Mouse (Mus musculus) heart, adult 11 months (tissue): ENCODE measurements at regions not wholly inside any gene's neighbourhood (a gene's known extent, or its start where the extent isn't known, plus 50 kb on each side); places are given as distances from the start of the nearest gene placed in this dataset.

ENCODE experiments used
- DNase-seq: peaks from one replicate; pipeline ENCODE4 v3.0.0; 2022

GRCm38 (mm10) chr5:148647644-148648043 lies 95.1 kb upstream of the Ubl3 start:
- DNase-seq: no peak

- peak; percentile 96 for DNase-seq
These were observed 93.2 kb upstream of the Ubl3 start for GRCm38 (mm10) chr5:148645772-148646171.

- peak; percentile 91 for DNase-seq
These were observed 92.6 kb upstream of the Ubl3 start for GRCm38 (mm10) chr5:148645191-148645681.

- DNase-seq: no peak
These were observed 91.8 kb upstream of the Ubl3 start for GRCm38 (mm10) chr5:148644345-148644744.

GRCm38 (mm10) chr5:148641652-148642395 lies 89.2 kb upstream of the Ubl3 start:
- DNase-seq: no peak

- no peak for DNase-seq
These were observed 87.9 kb upstream of the Ubl3 start for GRCm38 (mm10) chr5:148640523-148640922.

- no peak for DNase-seq
These were observed 82.3 kb upstream of the Ubl3 start for GRCm38 (mm10) chr5:148634919-148635356.

- peak; percentile 92 for DNase-seq
These were observed 81.4 kb upstream of the Ubl3 start for GRCm38 (mm10) chr5:148633999-148634398.

GRCm38 (mm10) chr5:148633331-148633730 lies 80.7 kb upstream of the Ubl3 start:
- DNase-seq: no peak

GRCm38 (mm10) chr5:148632516-148633170 lies 80.1 kb upstream of the Ubl3 start:
- DNase-seq: peak; percentile 92

- DNase-seq: no peak
These were observed 79.0 kb upstream of the Ubl3 start for GRCm38 (mm10) chr5:148631566-148631965.

GRCm38 (mm10) chr5:148626014-148626413 lies 73.4 kb upstream of the Ubl3 start:
- no peak for DNase-seq

- DNase-seq: no peak
These were observed 72.2 kb upstream of the Ubl3 start for GRCm38 (mm10) chr5:148624649-148625405.

GRCm38 (mm10) chr5:148620895-148621786 lies 68.6 kb upstream of the Ubl3 start:
- no peak for DNase-seq

- no peak for DNase-seq
These were observed 67.3 kb upstream of the Ubl3 start for GRCm38 (mm10) chr5:148619917-148620316.

- DNase-seq: no peak
These were observed 63.8 kb upstream of the Ubl3 start for GRCm38 (mm10) chr5:148616426-148616825.

GRCm38 (mm10) chr5:148615706-148616366 lies 63.2 kb upstream of the Ubl3 start:
- DNase-seq: peak; percentile 94

- no peak for DNase-seq
These were observed 62.5 kb upstream of the Ubl3 start for GRCm38 (mm10) chr5:148615117-148615516.

- no peak for DNase-seq
These were observed 58.7 kb upstream of the Ubl3 start for GRCm38 (mm10) chr5:148611323-148611722.

GRCm38 (mm10) chr5:148609506-148609880 lies 56.9 kb upstream of the Ubl3 start:
- DNase-seq: peak; percentile 96

- DNase-seq: peak; percentile 92
These were observed 56.4 kb upstream of the Ubl3 start for GRCm38 (mm10) chr5:148608857-148609505.
